Mouse (Mus musculus): ENCODE results near the gene Gm10309.

Gene Gm10309

DNA sequence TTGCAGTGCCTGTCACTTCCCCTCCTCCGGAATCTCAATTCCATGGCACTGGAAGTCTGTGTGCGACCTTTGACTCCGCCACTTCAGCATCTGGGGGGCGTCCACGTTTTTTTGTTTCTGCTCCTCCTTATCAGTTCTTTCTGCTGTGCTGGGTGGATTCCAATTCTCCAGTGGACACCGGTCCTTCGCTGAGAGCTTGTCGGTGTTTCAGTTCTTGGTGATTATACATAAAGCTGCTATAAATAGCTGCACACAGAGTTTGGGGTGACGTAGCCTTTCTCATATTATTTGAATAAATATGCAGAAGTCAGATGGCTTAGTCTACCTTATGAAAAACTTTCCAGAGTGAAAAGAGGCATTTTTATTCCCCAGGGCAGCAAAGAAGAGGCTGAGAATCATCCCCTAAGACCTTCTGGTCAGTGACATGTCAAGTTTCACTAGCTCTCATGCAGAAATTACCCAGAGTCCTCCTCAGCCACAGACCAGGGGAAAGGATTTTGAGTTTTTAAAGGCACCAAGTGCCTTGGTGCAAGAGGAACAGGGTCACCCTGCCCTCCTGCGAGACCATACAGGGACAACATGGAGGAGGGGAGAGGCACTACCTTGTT lies 37.6 kb downstream of the Gm10309 start:
- no peak for DNase-seq

GRCm38 (mm10) chr17:86466871-86467270 lies 38.2 kb downstream of the Gm10309 start:
- no peak for DNase-seq

GRCm38 (mm10) chr17:86466412-86466811 lies 38.6 kb downstream of the Gm10309 start:
- no peak for DNase-seq

GRCm38 (mm10) chr17:86465865-86466264 lies 39.2 kb downstream of the Gm10309 start:
- DNase-seq: no peak

- DNase-seq: no peak
Measured at GRCm38 (mm10) chr17:86464689-86465363, 40.2 kb downstream of the Gm10309 start.

DNA sequence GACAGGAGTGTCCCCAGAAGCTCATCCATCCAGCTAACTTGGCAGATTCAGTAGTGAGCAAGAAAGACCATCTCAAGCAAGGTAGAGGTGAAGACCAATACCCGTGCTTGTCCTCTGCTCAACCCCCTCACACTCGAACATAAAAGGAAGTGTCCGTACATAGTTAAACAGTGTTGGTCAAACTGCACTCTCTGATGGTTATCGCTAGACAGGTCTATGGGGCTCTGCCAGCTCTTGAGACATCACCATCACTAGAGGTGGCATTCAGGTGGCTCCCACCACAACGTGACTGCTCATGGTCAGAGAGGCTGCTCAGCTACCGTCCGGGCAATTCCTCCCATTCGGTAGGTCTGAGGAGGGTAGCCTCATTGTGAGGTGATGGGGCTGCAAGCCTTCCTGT lies 40.8 kb downstream of the Gm10309 start:
- DNase-seq: no peak

DNA sequence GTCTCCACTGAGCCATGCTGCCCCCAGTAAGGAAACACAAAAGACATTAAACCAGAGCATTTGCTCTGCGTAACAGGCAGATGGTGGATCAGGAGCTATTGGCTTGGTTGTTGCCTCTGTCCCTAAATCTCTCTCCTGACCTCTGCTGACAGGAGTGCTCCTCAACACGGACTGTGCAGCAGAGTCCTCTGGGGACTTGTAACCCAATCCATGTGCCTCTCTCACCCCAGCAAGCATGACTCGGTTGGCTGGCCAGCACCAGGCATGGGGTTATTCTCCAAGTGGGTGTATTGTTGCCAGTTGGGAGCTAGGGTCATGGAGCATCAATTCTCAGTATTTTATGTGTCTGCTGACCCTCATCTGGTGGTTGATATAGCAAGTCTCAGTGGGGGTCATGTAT lies 41.7 kb downstream of the Gm10309 start:
- DNase-seq: no peak

GRCm38 (mm10) chr17:86460645-86461430 lies 44.2 kb downstream of the Gm10309 start:
- no peak for DNase-seq

- no peak for DNase-seq
Measured at GRCm38 (mm10) chr17:86458302-86458980, 46.6 kb downstream of the Gm10309 start.

DNA sequence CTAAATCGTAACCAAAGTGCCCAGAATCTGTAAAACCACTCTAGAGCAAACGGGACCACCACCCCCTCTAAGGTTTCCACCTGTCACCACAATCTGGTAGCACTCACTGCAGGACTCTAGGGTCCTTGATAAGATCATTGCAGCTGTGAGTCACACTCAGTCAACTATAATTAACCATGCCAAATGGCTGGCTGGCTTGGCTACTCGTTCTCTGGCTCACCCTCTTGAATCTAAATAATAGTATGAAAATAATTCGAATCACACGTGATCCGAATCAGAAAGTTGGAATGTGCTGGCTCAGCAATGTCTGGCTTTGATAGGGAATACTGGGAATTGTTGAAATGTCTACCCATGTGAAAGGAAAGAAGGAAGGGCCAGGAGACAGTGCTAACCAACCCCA lies 48.5 kb downstream of the Gm10309 start:
- DNase-seq: no peak

DNA sequence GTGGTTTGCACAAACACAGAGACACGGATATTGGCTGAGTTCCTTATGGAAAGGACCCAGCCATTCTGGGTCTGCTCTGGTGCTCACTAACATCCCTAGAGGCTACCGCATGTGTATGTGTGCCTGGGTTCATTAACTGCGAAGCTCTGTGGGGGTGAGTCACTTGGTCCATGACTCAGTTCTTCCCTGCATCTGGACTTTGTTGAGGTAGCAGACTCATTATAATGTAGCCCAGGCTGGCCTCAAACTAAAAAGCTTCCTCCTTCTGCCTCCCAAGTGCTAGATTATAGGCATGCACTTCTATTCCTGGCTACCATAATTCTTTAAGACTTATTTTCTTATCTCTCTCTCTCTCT lies 50.7 kb downstream of the Gm10309 start:
- DNase-seq: no peak

DNA sequence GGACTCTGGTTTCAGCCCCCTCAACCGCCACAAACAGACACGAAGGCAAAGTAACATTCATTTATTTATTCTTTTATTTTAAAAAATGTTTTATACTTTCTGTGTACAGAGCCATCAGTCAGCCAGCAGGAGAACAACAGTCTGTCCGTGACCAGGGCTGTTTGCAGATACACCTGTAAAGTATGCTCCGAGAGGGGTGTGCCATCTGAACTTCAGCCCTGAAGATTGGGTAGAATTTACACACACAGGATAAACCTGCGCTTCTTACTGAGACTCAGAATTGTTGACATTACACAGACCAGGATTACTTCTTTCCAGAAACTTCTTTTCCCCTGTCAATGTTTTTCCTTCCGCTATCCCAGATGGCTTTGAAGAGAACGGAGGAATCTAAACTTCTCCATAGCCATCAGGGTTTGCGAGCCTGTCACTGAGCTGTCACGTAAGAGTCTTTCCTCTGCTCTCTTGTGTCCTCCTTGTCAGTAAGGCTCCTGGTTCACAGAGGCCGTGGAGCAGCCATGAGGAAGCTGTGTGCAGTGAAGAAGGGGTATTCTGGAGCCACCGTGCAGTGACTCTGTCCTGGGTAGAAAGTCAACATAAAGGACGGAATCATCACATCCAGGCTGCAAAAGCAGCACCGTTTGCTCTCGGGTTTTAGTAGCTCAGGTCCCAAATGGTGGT lies 51.2 kb downstream of the Gm10309 start:
- no peak for DNase-seq

- DNase-seq: no peak
Measured at GRCm38 (mm10) chr17:86452934-86453333, 52.1 kb downstream of the Gm10309 start.

Measured in lung, postnatal 10 days (tissue).